Mouse (Mus musculus) stomach, postnatal 0 days (tissue): ENCODE results near the gene Crybb3.

Experiments
- CTCF ChIP-seq: IDR thresholded peaks from 2 replicates; pipeline ENCODE4 v1.5.1; 2016; ENCODE audit warnings: antibody characterized with exemption, low read depth, mild to moderate bottlenecking, moderate library complexity
- EP300 ChIP-seq: optimal IDR thresholded peaks from 2 replicates; pipeline ENCODE3; 2016; ENCODE audit warnings: antibody characterized with exemption

GRCm38 (mm10) chr5:113119861-113120465, 38.6 kb upstream of the Crybb3 start:
- TF ChIP-seq EP300 (no peak), CTCF (no peak)
